Mouse (Mus musculus) stomach, postnatal 0 days (tissue): ENCODE data around the gene Polr3h.

Experiments used
- CTCF ChIP-seq: IDR thresholded peaks from 2 replicates; pipeline ENCODE4 v1.5.1; 2016; ENCODE audit warnings: antibody characterized with exemption, low read depth, mild to moderate bottlenecking, moderate library complexity
- EP300 ChIP-seq: optimal IDR thresholded peaks from 2 replicates; pipeline ENCODE3; 2016; ENCODE audit warnings: antibody characterized with exemption

GRCm38 (mm10) chr15:81850718-81851117, 75.3 kb downstream of the Polr3h start:
- TF ChIP-seq CTCF (no peak), EP300 (no peak)
